Mouse (Mus musculus) heart, adult 9 months (tissue): ENCODE measurements around the gene Bcas3.
A peak's percentile ranks its signal among the peaks of the same experiment; 100 is the strongest.

ENCODE experiments used
- DNase-seq, 2 experiments: peaks; one replicate each; pipeline ENCODE4 v3.0.0; 2022; ENCODE audit warnings: low spot score in 2 of 2

The Bcas3 gene

GRCm38 (mm10) chr11:85379091-85379490 lies 26.1 kb downstream of the Bcas3 start:
- DNase-seq, result no peak

GRCm38 (mm10) chr11:85380046-85380445 lies 27.1 kb downstream of the Bcas3 start:
- no peak for DNase-seq

- DNase-seq, result peak; percentile 16 to 70
Measured at GRCm38 (mm10) chr11:85382055-85382454, 29.1 kb downstream of the Bcas3 start.

GRCm38 (mm10) chr11:85383975-85384821 lies 31.2 kb downstream of the Bcas3 start:
- no peak for DNase-seq

GRCm38 (mm10) chr11:85392179-85392863 lies 39.4 kb downstream of the Bcas3 start:
- peak; percentile 10 to 15 for DNase-seq

GRCm38 (mm10) chr11:85392864-85393220 lies 39.9 kb downstream of the Bcas3 start:
- peak in 1 of 2 experiments; percentile 5 for DNase-seq

GRCm38 (mm10) chr11:85393990-85394389 lies 41.0 kb downstream of the Bcas3 start:
- peak; percentile 20 to 23 for DNase-seq

- DNase-seq, result peak; percentile 6 to 13
Measured at GRCm38 (mm10) chr11:85395361-85395760, 42.4 kb downstream of the Bcas3 start.

- DNase-seq, result no peak
Measured at GRCm38 (mm10) chr11:85406531-85406930, 53.6 kb downstream of the Bcas3 start.

- no peak for DNase-seq
Measured at GRCm38 (mm10) chr11:85407700-85408099, 54.7 kb downstream of the Bcas3 start.

GRCm38 (mm10) chr11:85412319-85412718 lies 59.4 kb downstream of the Bcas3 start:
- DNase-seq, result no peak

GRCm38 (mm10) chr11:85414476-85414875 lies 61.5 kb downstream of the Bcas3 start:
- DNase-seq, result no peak

GRCm38 (mm10) chr11:85427353-85427752 lies 74.4 kb downstream of the Bcas3 start:
- no peak for DNase-seq

GRCm38 (mm10) chr11:85428227-85428626 lies 75.3 kb downstream of the Bcas3 start:
- peak; percentile 35 to 51 for DNase-seq

- peak; percentile 7 to 18 for DNase-seq
Measured at GRCm38 (mm10) chr11:85430743-85431448, 77.9 kb downstream of the Bcas3 start.

- DNase-seq, result no peak
Measured at GRCm38 (mm10) chr11:85447375-85447774, 94.4 kb downstream of the Bcas3 start.

GRCm38 (mm10) chr11:85453598-85454304 lies 100.8 kb downstream of the Bcas3 start:
- no peak for DNase-seq

- no peak for DNase-seq
Measured at GRCm38 (mm10) chr11:85454305-85454682, 101.3 kb downstream of the Bcas3 start.

GRCm38 (mm10) chr11:85461536-85461935 lies 108.6 kb downstream of the Bcas3 start:
- DNase-seq, result no peak

GRCm38 (mm10) chr11:85469526-85469925 lies 116.6 kb downstream of the Bcas3 start:
- DNase-seq, result peak; percentile 15 to 56

- no peak for DNase-seq
Measured at GRCm38 (mm10) chr11:85470508-85470907, 117.5 kb downstream of the Bcas3 start.

- no peak for DNase-seq
Measured at GRCm38 (mm10) chr11:85474326-85474725, 121.4 kb downstream of the Bcas3 start.
